Mouse (Mus musculus): ENCODE measurements around the gene Syndig1l.

The Syndig1l gene

GRCm38 (mm10) chr12:84674666-84675526, 23.7 kb downstream of the Syndig1l start:
- DNase-seq (ENCODE audit: low read depth, low spot score): no peak

- DNase-seq (ENCODE audit: low read depth, low spot score): no peak
These were observed 27.0 kb downstream of the Syndig1l start for GRCm38 (mm10) chr12:84671646-84672045.

GRCm38 (mm10) chr12:84670555-84670954, 28.1 kb downstream of the Syndig1l start:
- peak; percentile 20 for DNase-seq (ENCODE audit: low read depth, low spot score)

DNA sequence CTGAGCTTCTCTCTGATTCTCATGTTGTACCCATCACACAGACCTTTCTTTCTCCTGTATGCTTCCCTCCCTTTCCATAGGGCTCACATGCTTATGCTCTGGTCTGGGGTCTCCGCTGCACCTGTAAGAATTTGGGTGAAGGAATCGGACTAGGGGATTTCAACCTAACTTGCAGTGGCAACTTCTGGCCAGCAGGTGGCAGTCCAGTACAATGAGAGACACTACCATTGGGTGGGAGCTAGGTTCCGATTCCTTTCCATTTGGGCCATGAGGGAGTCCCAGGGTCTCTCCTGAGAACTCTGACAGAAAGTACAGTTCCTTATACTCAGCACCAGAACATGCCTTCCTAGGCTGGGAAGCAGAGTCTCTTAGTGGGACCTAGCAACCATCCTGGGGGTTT, 44.7 kb downstream of the Syndig1l start:
- peak; percentile 56 for DNase-seq (ENCODE audit: low read depth, low spot score)

GRCm38 (mm10) chr12:84650234-84650633, 48.4 kb downstream of the Syndig1l start:
- DNase-seq (ENCODE audit: low read depth, low spot score): no peak

GRCm38 (mm10) chr12:84640654-84641053, 58.0 kb downstream of the Syndig1l start, which contains the start of gene Vrtn:
TSS of gene Vrtn (plus strand) at chr12:84641019.
- no peak for DNase-seq (ENCODE audit: low read depth, low spot score)

GRCm38 (mm10) chr12:84640253-84640652, 58.4 kb downstream of the Syndig1l start:
- no peak for DNase-seq (ENCODE audit: low read depth, low spot score)

- no peak for DNase-seq (ENCODE audit: low read depth, low spot score)
These were observed 66.8 kb downstream of the Syndig1l start for GRCm38 (mm10) chr12:84631867-84632266.

Data from forelimb bud, embryonic 11.5 days (tissue).